ENCODE assay signal across 8 mouse cellular contexts in the genomic region with DNA sequence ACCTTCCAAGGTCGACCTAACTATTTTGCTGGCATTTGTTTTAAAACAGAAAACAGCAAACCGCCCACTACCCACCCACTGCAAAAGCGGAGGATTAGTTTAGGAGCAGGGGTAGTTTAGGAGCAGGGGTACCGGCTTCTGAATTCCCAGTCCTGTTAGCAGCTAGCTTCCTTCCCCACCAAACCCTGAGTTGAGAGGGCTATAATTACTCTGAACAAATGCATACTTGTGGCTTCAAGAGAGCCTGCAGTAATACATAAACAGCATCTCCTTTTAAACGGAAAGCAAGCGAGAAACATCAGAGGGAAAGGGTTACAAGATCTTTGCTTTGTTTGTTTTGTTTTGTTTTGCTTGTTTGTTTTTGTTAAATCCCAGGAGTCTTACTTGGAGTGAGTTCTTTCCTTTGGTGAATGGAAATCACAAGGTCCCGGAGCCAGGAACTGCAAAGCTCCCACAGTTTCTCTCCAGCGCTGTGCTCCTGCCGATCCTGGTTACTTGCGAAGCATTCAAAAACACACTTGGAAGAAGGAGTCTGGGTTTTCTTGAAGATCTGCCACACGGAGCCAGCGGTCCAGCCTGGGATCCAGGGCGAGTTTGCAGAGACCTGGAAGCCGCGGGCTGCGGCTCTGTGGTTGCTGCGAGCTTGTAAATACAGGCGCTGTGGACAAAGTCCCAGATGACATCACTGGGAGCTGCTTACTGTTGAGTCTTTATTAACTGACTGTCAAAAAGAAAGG.
DNase-seq lines count a peak whose midpoint lies in the region; ATAC-seq and TF ChIP-seq lines count a peak whose summit lies in the region.

No protein-coding gene starts in this region.

- no peaks in the 10 kb centered on the region for H3K4me1 ChIP-seq in liver, embryonic 14.5 days (replicated peaks; ENCODE audit: control insufficient read depth in 2 of 2, insufficient read depth in 2 of 2, low read length in 1 of 2)
- no peaks in the 10 kb centered on the region for H3K4me1 ChIP-seq in neural tube, embryonic 14.5 days (ENCODE audit: control insufficient read depth, insufficient read depth, low read length)

- DNase-seq in Patski (ENCODE audit: low read depth, low spot score) = no peak
- peak; percentile 3 to 8 for DNase-seq in cerebellum, adult 18-20 months
- DNase-seq in frontal cortex, adult 2 months (ENCODE audit: extremely low spot score in 1 of 2, low spot score in 1 of 2) = peak; percentile 2 to 46
- peak; percentile 38 to 59 for DNase-seq in heart, postnatal 36 days
- DNase-seq in kidney, postnatal 4 days = peak; percentile 45 to 68
- no peak for DNase-seq in liver, embryonic 14.5 days (ENCODE audit: low read depth in 3 of 3, low spot score in 3 of 3)
- DNase-seq in T-cell, adult 2 months (ENCODE audit: low spot score) = no peak

- H3K4me3 ChIP-seq in liver, embryonic 14.5 days (ENCODE audit: insufficient read depth in 1 of 2, low read depth in 2 of 2, low read length in 2 of 2) = peak overlapping the region; percentile 36 to 42; a peak in 3 of 4 replicates
- peak overlapping the region; percentile 32 for H3K4me3 ChIP-seq in neural tube, embryonic 14.5 days (ENCODE audit: low read depth, low read length)

- no peak for TF ChIP-seq EP300 in liver, embryonic 14.5 days (IDR thresholded peaks at IDR 0.05; ENCODE audit: low read depth)

- no peak overlapping the region for H3K9ac ChIP-seq in liver, embryonic 14.5 days (replicated peaks)
- H3K9ac ChIP-seq in neural tube, embryonic 14.5 days (replicated peaks; ENCODE audit: low read depth, low read length) = no peak overlapping the region; the same call in 1 of the 2 replicates

- H3K27ac ChIP-seq in liver, embryonic 14.5 days = no peak overlapping the region
- H3K27ac ChIP-seq in neural tube, embryonic 14.5 days (ENCODE audit: low read depth, low read length) = no peak overlapping the region

- H3K36me3 ChIP-seq in liver, embryonic 14.5 days (replicated peaks; ENCODE audit: control insufficient read depth, insufficient read depth, low read depth) = no peaks in the 10 kb centered on the region
- H3K36me3 ChIP-seq in neural tube, embryonic 14.5 days (ENCODE audit: control insufficient read depth, insufficient read depth, low read length) = no peaks in the 10 kb centered on the region

- peak; percentile 82 for ATAC-seq in Patski
- ATAC-seq in liver, embryonic 14.5 days (ENCODE audit: insufficient read depth) = no peak
- ATAC-seq in neural tube, embryonic 14.5 days (ENCODE audit: low read depth) = peak; percentile 67; the same call in 1 of the 2 replicates

- no peaks in the 10 kb centered on the region for H3K9me3 ChIP-seq in liver, embryonic 14.5 days (ENCODE audit: control insufficient read depth, low read length)
- H3K9me3 ChIP-seq in neural tube, embryonic 14.5 days (ENCODE audit: control insufficient read depth, low read length) = no peaks in the 10 kb centered on the region

- CTCF ChIA-PET in Patski (lab: Charles Lee) = interaction anchor here (1.2 to 1.8 kb wide), 3 partner anchors 8 to 11 kb away, joined by 3 to 4 read pairs (median 3); no protein-coding TSS in a partner anchor

- POLR2A ChIA-PET in Patski (lab: Charles Lee) = no interaction called here

- H3K27me3 ChIP-seq in Patski = no peaks in the 10 kb centered on the region
- no peaks in the 10 kb centered on the region for H3K27me3 ChIP-seq in liver, embryonic 14.5 days (ENCODE audit: control insufficient read depth, insufficient read depth, low read length)
- no peaks in the 10 kb centered on the region for H3K27me3 ChIP-seq in neural tube, embryonic 14.5 days (ENCODE audit: control insufficient read depth, insufficient read depth, low read length)

- no peak for TF ChIP-seq CTCF in Patski (IDR thresholded peaks at IDR 0.05)
- TF ChIP-seq CTCF in liver, embryonic 14.5 days (IDR thresholded peaks at IDR 0.05; ENCODE audit: low read depth) = no peak

- in situ Hi-C loops in Patski (cut with MboI; ENCODE audit: low pct_unique_long_range_greater_than_20kb) = loop anchor here (5.0 kb wide), 1 partner anchor 80 kb away; no protein-coding TSS in a partner anchor

- H3K4me2 ChIP-seq in liver, embryonic 14.5 days (ENCODE audit: low read depth) = peak overlapping the region; percentile 40
- H3K4me2 ChIP-seq in neural tube, embryonic 14.5 days (ENCODE audit: low read depth, low read length) = peak overlapping the region; percentile 57

- intact Hi-C loops in heart, postnatal 36 days (cut with DNase I) = loop anchor here (2.0 to 5.0 kb wide), 3 partner anchors 93 to 245 kb away; a partner anchor contains a TSS

- 5% methylated on average over 18 of the region's 18 CpGs for WGBS in liver, embryonic 14.5 days (ENCODE audit: insufficient replicate concordance)
- 5% methylated on average over 18 of the region's 18 CpGs for WGBS in neural tube, embryonic 14.5 days

Comparison
In these comparisons a context has a peak if more than half of its experiments do, and no peak if none do; other contexts are left out.
1. DNase-seq: peak in cerebellum, adult 18-20 months (2 of 2), frontal cortex, adult 2 months (2 of 2), heart, postnatal 36 days (2 of 2) and kidney, postnatal 4 days (2 of 2); none in Patski (single experiment), liver, embryonic 14.5 days (0 of 3) and T-cell, adult 2 months (single experiment).